Mouse (Mus musculus) neural tube, embryonic 13.5 days (tissue): ENCODE results near the gene Tchh. TPM values are rescaled to one million over a fixed set of nuclear protein-coding genes. Genes with fewer than 3 reads are reported as not detected.

Experiments used
- microRNA-seq: library from miRNA; unstranded; fragments of <30 nt; microRNA quantifications from one replicate; pipeline ENCODE4, GENCODE M21; 2016
- polyA plus RNA-seq: library from polyadenylated mRNA; unstranded; fragments of >200 nt; fragmentation: Nextera tagmentation; extraction: Ambion mirVana; gene quantifications from 2 replicates; pipeline ENCODE4 v1.2.1, GENCODE M21; 2015

The Tchh gene
- polyA plus RNA-seq, 1 experiment from 2014 or later = 0.95 TPM

Small RNAs within 50 kb of the gene (microRNA-seq; reads per million reads assigned to microRNA genes)
- gene Gm22752 = not detected

Other genes starting within 250 kb of the Tchh start
- not detected in 2 replicates for gene Flg2, start 245.1 kb upstream of the Tchh start, polyA plus RNA-seq
- gene Flg, start 168.8 kb upstream of the Tchh start, polyA plus RNA-seq = not detected in 2 replicates
- not detected in 2 replicates for gene Hrnr, start 122.6 kb upstream of the Tchh start, polyA plus RNA-seq
- gene Rptn, start 48.6 kb upstream of the Tchh start, polyA plus RNA-seq = not detected in 2 replicates
- not detected in 2 replicates for gene Tchhl1, start 26.4 kb downstream of the Tchh start, polyA plus RNA-seq
- gene S100a11, start 78.2 kb downstream of the Tchh start, polyA plus RNA-seq = 312 and 319 TPM in 2 replicates
- gene S100a10, start 112.8 kb downstream of the Tchh start, polyA plus RNA-seq = 363 and 435 TPM in 2 replicates
- not detected in 2 replicates for gene Tdpoz2, start 210.4 kb downstream of the Tchh start, polyA plus RNA-seq
- gene Tdpoz1, start 234.0 kb downstream of the Tchh start, polyA plus RNA-seq = not detected in 2 replicates